Mouse (Mus musculus) heart, adult 8-10 months (tissue): Measurements from ENCODE around the gene Tbc1d10b. TPM values are rescaled to one million over a fixed set of nuclear protein-coding genes. Genes with fewer than 3 reads are reported as not detected.
"Not testable (repeated sequence)": the region's sequence is repeated elsewhere in the genome, so short reads cannot be mapped to it uniquely, and the experiment has no call there.

Source experiments
- DNase-seq: peaks from one replicate; pipeline ENCODE4 v3.0.0; 2022; ENCODE audit warnings: low spot score
- total RNA-seq, 4 experiments: library from RNA; stranded (reverse); gene quantifications; 2 replicates each; pipeline ENCODE4 v1.2.4; 2022

The Tbc1d10b gene
- total RNA-seq: 10 to 100 TPM; 17.4 to 24.4 (median 23.0) TPM

DNA sequence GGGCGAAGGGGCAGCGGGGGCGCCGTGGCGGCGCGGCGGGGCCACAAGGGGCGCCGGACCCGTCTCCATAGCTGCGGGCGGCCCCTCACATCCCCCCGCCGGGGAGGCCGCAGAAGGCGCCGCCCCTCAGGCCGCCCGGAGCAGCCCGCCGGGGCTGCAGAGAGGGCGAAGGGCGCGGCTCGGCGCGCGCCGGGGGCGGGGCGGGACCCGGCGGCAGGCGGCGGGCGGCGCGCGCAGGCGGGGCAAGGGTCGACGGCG is at the start of gene Tbc1d10b:
Gene Tbc1d10b (minus strand): TSS at position 174 of the 258 bp plus-strand sequence.
- DNase-seq: no peak

DNA sequence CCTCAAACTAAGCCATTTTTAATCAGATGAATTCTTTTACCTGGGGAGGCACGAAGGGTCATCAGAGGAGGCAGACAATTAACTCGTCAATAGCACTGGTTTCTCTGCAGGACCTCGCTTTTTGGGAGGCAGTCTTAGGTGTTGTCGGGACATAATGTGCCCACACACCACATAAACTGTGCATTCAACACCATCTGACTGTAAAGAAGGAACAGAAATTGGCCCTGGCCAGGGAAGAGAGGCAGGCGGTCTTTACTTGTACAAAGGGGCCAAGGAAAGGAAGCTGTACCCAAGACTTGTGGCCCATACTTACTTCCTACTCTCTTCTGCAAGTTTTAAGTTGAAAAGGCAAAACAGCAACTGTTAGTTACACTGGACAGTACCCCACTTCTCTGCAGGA is 48.2 kb upstream of the Tbc1d10b start:
- no peak for DNase-seq

DNA sequence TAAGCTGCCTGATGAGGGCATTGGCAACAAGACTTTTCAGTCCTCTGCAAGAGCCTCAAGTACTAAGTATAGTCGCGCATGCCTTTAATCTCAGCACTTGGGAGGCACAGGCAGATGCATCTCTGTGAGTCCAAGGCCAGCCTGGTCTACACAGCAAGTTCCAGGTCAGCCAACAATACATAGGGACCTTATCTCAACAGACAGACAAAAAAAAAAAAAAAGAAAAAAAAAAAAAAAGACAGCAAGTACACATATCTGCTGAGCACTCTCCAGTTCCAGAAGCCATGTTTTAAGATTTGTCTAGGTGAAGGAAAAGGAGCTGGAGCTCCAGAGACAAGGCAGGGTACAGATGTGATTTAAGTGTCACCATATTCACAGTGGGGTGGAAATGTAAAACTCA is 47.7 kb upstream of the Tbc1d10b start:
- DNase-seq: no peak

DNA sequence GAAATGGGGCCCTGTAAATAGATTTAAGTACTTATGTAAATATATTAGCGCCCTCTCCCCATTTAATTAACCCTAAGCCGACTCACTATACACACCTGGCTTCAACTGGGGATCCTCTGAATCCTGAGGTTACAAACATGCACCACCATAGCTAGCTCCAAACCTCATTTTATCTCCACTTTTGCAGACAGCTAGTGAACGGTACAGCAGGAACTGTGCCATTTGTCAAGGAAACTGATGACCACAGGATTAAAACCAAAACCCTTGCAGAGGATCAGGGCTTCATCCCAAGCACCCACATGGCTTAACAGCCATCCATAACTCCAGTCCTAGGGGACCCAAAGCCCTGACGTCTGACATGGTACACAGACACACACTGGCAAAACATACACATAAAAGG is 46.7 kb upstream of the Tbc1d10b start:
- DNase-seq: no peak

DNA sequence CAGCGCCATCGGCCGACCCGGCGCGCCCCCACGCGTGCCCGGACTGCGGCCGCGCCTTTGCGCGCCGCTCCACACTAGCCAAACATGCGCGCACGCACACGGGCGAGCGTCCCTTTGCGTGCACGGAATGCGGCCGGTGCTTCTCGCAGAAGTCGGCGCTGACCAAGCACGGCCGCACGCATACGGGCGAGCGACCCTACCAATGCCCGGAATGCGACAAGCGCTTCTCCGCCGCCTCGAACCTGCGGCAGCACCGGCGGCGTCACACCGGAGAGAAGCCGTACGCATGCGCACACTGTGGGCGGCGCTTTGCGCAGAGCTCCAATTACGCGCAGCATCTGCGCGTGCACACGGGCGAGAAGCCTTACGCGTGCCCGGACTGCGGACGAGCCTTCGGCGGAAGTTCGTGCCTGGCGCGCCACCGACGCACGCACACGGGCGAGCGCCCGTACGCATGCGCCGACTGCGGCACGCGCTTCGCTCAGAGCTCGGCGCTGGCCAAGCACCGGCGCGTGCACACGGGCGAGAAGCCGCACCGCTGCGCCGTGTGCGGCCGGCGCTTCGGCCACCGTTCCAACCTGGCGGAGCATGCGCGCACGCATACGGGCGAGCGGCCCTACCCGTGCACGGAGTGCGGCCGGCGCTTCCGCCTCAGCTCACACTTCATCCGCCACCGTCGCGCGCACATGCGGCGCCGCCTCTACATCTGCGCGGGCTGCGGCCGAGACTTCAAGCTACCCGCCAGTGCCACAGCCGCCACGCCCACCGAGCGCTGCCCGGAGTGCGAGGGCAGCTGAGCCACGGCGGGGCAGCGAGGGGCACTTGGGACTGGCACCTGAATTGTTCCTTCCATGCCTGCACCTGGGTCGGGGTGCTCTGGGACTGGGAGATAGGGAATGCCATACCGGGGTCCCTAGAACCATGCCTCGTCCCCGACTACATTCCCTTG is 45.8 kb upstream of the Tbc1d10b start:
- peak; percentile 91 for DNase-seq

DNA sequence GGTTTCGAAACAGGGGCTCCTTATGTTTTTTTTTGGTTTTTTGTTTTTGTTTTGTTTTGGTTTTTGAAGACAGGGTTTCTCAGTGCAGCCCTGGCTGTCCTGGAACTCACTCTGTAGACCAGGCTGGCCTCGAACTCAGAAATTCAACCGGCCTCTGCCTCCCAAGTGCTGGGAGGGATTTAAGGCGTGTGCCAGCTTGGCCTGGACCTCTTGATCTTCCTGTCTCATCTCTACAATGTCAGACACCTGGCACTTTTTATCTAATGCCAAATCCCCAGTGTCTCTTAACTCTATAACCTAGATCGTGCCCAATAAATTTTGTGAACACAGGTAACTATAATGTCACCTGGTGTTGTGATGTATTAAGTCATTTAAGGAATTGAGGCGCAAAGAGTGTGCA is 45.1 kb upstream of the Tbc1d10b start:
- DNase-seq: no peak

DNA sequence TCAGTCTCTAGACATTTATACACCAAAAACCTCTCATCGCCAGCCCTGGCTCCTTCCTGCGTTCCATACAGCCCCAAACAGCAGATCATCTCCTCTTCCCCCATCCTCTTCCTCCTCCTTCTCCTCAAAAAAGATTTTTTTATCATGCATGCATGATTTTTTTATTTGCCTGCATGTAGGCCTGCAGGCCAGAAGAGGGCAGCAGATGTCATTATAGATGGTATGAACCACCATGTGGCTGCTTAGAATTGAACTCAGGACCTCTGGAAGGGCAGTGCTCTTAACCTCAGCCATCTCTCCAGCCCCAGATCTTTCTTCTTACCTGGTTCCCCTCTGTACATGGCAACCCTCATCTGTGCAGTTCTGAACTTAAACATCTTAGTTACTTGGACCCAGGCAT is 44.1 kb upstream of the Tbc1d10b start:
- DNase-seq: no peak

DNA sequence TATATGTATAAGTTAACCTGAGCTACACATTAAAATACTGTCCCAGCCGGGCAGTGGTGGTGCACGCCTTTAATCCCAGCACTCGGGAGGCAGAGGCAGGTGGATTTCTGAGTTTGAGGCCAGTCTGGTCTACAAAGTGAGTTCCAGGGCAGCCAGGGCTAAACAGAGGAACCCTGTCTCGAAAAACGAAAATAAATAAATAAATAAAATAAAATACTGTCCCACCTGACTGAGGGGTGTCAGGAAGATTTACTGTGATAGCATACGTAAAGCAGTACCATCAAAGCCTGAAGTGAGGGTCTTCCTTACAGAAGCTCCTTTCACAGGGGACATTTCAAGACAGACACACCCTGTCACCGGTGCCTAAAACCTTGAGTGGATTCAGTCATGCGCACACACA is 42.2 kb upstream of the Tbc1d10b start:
- DNase-seq: not testable (repeated sequence)

DNA sequence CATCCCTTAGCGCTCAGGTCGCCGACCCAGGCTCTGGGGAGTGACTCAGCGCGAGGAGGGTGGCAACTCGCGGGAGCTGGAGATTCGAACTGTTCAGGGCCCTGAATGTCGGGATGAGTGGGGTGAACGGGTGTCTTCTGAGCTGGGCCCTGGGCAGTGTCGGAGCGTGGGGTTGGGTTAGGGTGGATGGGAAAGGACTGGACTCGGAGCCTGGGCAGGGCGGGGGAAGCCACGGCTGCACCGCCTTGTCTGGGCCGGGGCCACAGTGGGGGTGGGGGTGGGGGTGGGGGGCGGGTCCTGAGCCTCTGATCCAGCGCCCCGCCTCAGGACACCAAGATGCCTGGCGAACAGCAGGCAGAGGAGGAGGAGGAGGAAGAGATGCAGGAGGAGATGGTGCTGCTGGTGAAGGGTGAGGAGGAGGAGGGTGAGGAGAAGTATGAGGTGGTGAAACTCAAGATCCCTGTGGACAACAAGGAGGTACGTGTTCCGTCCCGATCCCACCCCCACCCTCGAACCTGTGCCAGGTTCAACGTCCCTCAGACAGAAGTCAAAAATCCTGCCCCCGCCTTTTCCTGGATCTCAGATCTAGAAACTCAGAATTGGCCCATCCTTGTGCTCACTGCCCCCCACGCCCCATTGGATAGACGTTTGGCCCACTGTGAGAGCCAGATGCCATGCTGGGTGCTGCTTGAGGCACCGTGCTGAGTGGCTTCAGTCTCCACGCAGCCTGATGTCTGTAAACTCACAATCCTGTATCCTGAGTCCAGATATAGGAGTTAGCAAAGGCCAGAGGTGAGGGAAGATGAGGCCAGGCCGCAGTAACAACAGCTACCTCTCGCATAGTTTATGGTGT is 36.6 kb upstream of the Tbc1d10b start:
- DNase-seq: no peak

DNA sequence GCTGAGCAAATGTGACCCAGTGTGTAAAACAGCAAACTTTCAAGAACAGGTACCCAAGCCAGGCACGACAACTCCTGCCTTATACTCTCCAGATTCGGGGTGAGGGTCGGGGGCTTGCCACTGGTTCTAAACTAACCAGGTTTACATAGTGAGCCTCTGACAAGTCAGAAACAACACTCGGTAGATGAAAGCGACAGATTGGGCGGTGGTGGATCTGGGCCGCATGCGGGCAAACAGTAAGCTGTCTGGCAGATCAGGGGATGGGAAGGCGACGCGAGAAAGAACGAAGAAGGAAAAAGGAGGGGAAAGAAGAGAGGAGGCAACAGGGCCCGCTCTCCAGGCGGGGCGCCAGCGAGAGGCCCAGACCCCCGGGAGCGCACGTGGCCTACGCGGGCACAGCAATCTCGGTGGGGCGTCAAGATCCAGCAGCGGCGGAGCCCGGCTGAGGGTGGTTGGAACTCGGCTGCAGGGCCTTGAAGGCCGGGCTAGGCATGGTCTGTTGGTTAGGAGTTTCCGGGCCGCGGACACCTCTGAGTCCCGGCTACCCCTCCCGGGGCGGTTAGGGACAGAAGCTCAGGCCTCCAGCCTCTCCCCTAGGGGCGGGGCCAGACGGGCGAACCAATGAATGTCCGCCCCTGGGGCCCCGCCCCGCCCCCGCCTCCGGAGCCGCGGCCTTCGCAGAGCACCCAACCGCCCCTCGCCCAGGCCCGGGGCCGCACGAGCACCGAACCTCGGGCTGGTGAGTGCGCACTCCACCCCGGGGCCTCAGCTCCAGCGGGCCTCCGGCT is 35.8 kb upstream of the Tbc1d10b start, which contains the start of gene Zfp771:
Gene Zfp771 (plus strand): TSS at position 405 of the 788 bp plus-strand sequence.
- DNase-seq: peak; percentile 90

DNA sequence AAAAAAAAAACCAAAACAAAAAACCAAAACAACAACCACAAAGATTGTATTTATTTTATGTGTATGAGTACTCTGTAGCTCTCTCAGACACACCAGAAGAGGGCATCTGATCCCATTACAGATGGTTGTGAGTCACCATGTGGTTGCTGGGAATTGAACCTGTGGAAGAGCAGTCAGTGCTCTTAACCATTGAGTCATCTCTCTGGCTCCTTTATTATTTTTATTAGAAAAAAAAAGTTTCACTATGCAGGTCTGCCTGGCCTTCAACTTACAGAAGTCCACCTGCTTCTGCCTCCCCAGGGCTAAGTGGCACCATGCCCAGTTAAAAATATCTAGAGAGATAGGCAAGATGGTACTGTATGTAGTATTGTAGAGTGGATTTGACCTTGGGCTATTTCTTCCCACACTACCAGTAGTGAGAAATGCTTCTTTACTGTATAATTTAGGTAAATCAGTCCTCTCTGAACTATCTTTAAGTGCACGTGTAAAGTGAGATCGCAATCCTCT is 35.1 kb upstream of the Tbc1d10b start:
- no peak for DNase-seq

DNA sequence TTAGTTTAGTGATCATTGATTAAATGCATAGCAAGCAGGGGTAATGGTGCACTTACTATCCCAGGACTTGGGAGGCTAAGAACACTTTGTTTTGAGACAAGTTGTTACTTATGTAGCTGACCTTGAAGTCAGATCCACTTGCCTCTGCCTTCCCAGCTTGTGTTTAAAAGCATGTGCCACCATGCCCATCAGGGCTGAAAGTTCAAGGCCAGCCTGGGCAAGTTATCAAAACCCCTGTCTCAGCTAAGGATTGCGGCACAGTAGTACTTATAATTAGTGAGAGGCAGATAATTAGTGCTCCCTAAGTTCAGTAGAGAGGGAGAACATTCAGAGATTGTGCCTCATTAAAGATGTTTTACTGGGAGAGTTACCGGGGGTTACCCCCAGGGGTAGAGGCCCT is 26.5 kb upstream of the Tbc1d10b start:
- DNase-seq: no peak

DNA sequence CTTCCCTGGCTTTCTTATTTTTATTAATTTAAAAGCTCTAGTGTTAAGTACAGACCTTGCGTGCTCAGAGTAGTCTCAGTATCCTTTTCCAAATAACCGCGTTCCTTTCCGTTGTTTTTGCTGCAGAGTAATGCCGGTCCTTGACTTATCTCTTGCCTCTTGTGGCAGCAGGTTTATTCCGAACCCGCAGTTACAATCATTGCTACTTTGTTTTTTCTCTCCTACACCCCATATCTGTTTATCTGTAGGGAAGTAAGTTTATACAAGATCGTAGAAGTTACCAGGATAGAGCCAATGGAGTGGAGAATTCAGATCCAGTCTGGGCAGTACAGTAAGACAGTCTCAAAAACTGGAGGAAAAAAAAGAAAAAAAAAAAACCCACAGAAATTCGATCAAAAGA is 25.5 kb upstream of the Tbc1d10b start:
- no peak for DNase-seq

DNA sequence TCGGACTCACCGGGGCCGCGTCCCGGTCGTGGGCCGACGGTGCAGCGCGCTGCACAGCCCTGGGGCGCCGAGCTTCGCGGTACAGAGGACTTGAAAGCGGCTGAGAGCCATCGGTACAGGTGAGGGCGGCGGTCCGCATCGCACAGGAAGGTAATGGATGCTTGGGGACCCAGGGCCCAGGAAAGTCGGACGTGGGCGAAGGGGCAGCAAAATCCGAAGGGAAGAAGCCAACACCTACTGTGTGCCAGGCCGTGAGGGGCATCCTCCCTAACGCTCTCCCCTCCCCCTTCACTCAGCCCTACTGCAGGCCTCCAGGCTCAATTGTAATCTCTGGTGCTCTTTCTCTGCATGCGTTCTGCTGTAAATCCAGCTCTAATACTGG is 25.1 kb upstream of the Tbc1d10b start:
- DNase-seq: no peak

DNA sequence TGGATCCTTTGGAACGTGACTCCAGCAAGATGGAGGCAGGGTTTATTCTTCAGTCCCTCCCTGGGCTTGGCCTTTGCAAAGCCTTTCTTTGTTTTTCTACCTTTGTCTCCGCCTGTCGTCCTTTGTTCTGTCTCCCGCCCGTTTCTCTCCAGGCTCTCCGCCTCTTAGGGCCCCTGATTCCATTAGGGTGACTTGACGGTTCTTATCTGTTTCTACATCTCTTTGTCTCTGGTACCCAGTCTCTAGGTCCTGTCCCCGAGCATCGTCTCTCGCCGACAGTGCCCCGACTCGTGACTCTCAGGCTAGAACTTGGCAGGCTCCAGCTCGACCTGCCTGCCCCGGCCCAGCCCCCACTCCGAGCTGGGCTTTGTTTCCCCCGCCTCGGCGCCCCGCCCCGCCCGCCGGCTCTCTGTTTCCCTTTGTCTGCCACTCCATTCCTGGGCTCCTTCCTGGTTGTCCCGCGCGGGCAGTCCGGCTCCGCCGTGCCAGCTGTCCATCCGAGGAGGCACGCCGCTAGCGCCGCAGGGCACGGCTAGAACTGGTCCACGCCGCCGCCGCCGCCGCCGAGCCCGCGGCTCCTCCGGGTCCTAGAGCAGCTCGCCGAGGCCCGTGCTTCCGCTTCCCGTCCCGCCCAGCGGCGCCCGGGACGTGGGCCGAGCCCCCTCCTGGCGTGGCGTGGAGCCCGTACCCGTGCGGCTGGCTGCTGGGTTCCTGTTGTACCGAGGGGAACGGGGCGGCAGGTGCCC is 24.5 kb upstream of the Tbc1d10b start, which contains the start of the genes Zfp553 and Sept1:
Gene Zfp553 (plus strand): TSS at position 440 of the 746 bp plus-strand sequence.
Gene Sept1 (minus strand): TSS at position 509 of the 746 bp plus-strand sequence.
- DNase-seq: peak; percentile 74

DNA sequence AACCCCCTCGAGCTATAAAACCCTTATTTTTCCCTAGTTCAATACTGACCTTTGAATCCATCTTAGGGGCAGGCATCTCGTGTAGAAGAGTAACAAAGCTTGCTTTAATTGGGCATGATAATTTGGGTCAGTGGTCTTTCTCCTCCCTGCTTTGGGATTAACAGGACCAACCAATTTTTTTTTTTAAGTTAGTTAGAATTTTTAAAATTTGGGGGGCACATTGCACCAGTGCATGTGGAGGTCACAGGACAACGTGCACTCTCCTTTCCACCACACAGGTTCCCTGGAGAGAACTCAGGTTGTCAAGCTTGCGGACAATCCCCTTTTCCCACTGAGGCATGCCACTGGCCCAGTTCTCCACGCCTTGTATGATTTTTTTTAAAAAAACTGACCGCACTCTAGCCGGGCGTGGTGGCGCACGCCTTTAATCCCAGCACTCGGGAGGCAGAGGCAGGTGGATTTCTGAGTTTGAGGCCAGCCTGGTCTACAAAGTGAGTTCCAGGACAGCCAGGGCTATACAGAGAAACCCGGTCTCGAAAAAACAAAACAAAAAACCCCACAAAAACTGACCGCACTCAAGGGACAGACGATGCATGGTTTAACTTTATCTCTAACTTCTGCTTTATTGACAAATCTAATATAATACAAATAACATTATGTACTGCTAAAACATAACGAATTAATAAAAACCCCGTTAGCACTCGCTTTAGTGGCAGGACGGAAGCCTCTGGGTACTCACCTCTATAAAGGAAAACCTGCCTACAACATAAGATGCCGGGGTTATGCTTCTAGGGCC is 23.8 kb upstream of the Tbc1d10b start:
- no peak for DNase-seq

DNA sequence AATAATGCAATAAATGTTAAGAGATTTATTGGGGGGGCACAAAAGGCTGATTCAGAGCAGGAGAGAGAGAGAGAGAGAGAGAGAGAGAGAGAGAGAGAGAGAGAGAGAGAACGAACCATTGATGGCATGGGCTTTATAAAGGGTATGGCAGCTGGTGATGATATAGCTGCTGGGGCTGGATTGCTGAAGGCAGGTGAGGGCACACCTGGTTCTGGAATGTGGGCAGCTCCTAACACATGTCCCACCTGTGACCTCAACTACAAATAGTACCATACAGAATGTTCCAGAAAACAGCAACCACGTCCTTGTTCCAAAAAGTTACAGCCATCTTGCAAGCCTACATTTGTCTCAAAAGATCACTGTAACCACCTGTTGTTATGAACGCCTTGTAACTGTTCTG is 23.1 kb upstream of the Tbc1d10b start:
- no peak for DNase-seq

DNA sequence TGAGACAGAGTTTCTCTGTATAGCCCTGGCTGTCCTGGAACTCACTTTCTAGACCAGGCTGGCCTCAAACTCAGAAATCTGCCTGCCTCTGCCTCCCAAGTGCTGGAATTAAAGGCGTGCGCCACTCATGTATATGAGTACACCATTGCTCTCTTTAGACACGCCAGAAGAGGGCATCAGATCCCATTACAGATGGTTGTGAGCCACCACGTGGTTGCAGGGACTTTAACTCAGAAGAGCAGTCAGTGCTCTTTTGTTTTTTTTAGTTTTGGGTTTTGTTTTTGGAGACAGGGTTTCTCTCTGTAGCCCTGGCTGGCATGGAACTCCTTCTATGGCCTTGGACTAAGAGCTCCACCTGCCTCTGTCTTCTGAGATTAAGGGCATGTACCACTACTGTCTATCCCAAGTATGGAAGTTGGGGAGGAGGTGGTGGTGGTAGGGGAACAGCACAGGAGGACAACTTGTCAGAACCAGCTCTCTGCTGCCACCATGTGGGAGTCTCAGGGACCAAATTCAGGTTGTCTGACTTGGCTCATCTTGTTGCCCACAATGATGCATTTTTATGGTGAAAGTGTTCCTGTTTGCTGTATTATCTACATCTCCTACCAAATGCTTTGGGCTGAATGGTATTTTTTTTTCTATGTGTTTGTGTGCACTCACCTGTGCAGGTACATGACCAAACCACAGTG is 20.5 kb upstream of the Tbc1d10b start:
- DNase-seq: peak; percentile 61
